Mouse (Mus musculus) myocyte (in vitro differentiated cells): ENCODE measurements around the gene Agap3.

Experiments
- CEBPB ChIP-seq: IDR thresholded peaks from 2 replicates; pipeline ENCODE4 v1.6.1; 2011; ENCODE audit warnings: mild to moderate bottlenecking, moderate library complexity; ENCODE audit not compliant: poor library complexity, insufficient read depth, severe bottlenecking
- E2F4 ChIP-seq: IDR thresholded peaks from one replicate; pipeline ENCODE4 v1.6.1; 2011; ENCODE audit warnings: mild to moderate bottlenecking, control low read depth, moderate library complexity; ENCODE audit not compliant: insufficient read depth
- MAX ChIP-seq: IDR thresholded peaks from one replicate; pipeline ENCODE4 v1.6.1; 2011; ENCODE audit warnings: low read depth, mild to moderate bottlenecking, control low read depth
- MYOD1 ChIP-seq, 3 experiments: IDR thresholded peaks; one replicate each; pipeline ENCODE4 v1.6.1; 2011; ENCODE audit warnings: control low read depth in 2 of 3, low read depth in 2 of 3, mild to moderate bottlenecking in 2 of 3, moderate library complexity in 1 of 3; ENCODE audit not compliant: insufficient read length in 2 of 3, control insufficient read depth in 1 of 3
- POLR2A ChIP-seq: IDR thresholded peaks from one replicate; pipeline ENCODE4 v1.6.1; 2011; ENCODE audit warnings: low read depth, mild to moderate bottlenecking, control low read depth, moderate library complexity; ENCODE audit not compliant: insufficient read length
- POLR2AphosphoS2 ChIP-seq: IDR thresholded peaks from one replicate; pipeline ENCODE4 v1.6.1; 2011; ENCODE audit warnings: low read depth, control low read depth; ENCODE audit not compliant: insufficient read length
- REST ChIP-seq: IDR thresholded peaks from one replicate; pipeline ENCODE4 v1.6.1; 2011; ENCODE audit warnings: mild to moderate bottlenecking, control low read depth, moderate library complexity; ENCODE audit not compliant: insufficient read depth, insufficient read length
- SRF ChIP-seq: IDR thresholded peaks from one replicate; pipeline ENCODE4 v1.6.1; 2011; ENCODE audit warnings: low read depth; ENCODE audit not compliant: control insufficient read depth, insufficient read length
- USF1 ChIP-seq: IDR thresholded peaks from one replicate; pipeline ENCODE4 v1.6.1; 2011; ENCODE audit warnings: low read depth, mild to moderate bottlenecking, control low read depth, moderate library complexity

DNA sequence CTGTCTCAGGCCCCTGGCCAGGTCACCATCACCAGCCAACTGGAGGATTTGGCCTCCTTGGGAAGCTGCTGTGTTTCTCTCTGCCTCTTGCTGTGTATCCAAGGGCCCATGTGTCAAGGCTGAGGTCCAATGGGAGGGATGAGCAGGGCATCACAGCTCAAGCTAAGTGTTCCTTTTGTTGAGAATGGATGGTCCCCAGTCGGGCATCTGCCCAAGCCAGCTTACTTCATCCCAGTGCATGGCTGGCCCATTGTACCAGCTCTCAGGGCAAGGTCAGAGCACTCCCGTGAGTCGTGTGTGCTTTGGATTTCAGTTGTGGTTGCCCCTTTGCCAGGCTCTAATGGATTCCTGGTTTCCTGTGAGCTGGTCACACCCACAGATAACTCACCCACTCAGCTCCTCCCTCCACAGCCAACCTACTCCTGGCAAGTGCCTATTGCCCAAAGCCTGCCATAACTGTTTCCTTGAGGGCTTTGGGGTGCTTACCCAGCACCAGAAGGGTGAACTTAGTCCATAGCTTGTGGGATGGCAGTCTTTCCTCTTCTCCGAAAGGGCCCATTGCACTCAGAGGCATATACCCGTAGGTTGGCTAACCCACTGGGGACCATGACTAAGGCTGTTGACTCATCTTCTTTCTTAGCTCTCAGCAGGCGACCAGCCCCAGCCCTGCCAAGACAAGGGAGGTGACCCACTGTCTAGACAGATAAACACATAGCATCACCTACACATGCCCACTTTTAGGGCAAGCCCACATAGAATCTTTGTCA lies 47.2 kb upstream of the Agap3 start:
- TF ChIP-seq MAX = no peak
- TF ChIP-seq CEBPB = 0 out of 2 replicates have a peak, but pooled peaks have one; percentile 39
- TF ChIP-seq REST = no peak
- TF ChIP-seq POLR2A = no peak
- TF ChIP-seq SRF = no peak
- no peak for TF ChIP-seq E2F4
- TF ChIP-seq MYOD1 (IDR thresholded peaks at IDR 0.05; ENCODE audit: control insufficient read depth in 1 of 3, insufficient read length in 2 of 3, low read depth in 2 of 3) = no peak
- no peak for TF ChIP-seq POLR2AphosphoS2
- no peak for TF ChIP-seq USF1
